Mouse (Mus musculus): ENCODE results near the gene Abcf2. TPM values are rescaled to one million over a fixed set of nuclear protein-coding genes. Genes with fewer than 3 reads are reported as not detected.
A peak's percentile ranks its signal among the peaks of the same experiment; 100 is the strongest.

The Abcf2 gene
- total RNA-seq, 1 experiment from 2014 or later, result 40.4 TPM

DNA sequence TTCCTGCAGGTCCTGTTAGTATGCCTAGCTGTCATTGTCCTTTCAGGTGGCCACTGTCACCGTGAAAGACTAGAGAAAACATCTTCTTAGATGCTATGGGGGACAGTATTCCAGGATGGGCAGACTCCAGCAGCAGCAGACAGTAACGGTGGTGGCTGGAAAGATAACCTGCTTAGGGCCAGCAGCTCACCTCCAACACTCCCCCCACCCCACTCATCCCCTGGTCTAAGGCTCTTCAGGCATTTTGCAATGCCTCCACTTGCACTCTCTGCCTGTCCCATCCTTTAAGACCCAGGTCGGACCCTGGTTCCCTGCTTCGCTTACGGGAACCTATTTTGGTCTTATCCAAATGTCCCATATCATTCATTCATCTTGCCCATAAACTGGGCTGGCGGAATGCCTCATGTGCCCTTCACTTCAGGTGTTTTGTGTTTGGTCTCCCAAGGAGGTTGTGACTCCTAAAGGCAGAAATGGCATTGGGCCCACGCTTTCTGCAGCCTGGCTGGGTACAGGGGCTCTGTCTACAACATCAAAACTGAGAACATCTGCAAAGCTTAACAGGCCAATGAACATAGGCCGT, 26.3 kb upstream of the Abcf2 start:
- no peak for ATAC-seq (ENCODE audit: extremely low read depth, insufficient number of reproducible peaks, low FRiP score, poor library complexity, severe bottlenecking)

GRCm38 (mm10) chr5:24602751-24603343, 25.6 kb upstream of the Abcf2 start:
- no peak for ATAC-seq (ENCODE audit: extremely low read depth, insufficient number of reproducible peaks, low FRiP score, poor library complexity, severe bottlenecking)

DNA sequence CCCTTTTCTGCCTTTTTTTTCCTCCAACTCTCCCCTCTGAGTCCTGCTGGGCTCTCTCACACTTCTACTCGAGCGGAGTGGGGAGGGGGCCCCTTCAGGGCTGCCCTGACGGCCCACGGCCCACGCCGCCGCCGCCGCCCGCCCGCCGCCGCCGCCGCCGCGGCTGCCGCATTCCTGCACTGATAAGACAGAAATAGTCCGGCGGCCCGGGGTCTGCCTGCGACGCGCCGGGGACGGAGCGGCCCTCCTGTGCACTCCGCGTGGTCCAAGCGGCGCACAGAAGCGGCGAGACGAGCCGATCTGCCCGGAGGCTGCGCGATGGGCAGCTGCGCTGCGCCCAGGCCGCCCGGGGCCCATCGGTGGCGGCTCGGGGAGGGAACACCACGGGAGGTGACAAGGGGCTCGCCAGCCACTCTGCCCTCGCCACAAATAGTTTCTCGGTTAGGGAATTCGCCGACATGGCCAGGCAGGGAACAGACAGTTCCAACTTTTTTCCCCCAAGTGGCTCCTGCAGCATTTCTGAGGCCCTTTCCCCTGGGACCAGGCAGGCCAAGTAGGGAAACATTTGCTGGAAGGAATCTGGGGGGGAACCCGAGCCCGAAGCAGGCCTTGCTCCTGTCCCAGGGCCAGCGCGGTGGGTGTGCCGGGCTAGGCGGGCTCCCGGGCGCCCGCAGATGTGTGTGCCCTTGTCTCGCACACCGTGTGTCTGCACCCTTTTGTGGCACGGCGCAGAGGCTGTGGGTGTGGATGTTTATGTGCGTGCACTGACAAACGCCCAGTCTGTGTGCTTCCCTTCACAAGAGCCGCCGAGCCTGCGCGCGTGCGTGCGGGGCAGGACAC, 24.9 kb upstream of the Abcf2 start:
- ATAC-seq (ENCODE audit: extremely low read depth, insufficient number of reproducible peaks, low FRiP score, poor library complexity, severe bottlenecking), result no peak

GRCm38 (mm10) chr5:24601071-24601835, 24.0 kb upstream of the Abcf2 start:
- ATAC-seq (ENCODE audit: extremely low read depth, insufficient number of reproducible peaks, low FRiP score, poor library complexity, severe bottlenecking), result no peak

DNA sequence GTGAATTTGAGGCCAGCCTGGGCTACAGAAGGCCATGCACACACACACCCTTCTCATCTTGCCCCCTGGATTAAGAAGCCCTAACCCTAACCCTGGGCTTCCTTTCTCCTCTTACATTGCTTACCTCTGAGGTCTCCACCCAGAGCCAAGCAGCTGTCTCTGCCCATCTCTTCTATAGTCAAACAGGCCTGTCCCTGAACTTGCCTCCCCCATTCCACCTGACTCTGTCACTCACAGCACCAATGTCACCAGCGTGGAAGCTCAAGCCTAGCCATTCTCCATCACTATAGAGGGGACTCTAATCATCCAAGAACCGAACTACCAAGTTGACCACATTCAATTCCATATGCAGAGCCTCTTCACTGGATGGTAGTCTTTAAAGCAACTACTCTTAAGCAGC, 23.0 kb upstream of the Abcf2 start:
- no peak for ATAC-seq (ENCODE audit: extremely low read depth, insufficient number of reproducible peaks, low FRiP score, poor library complexity, severe bottlenecking)

- ATAC-seq (ENCODE audit: extremely low read depth, insufficient number of reproducible peaks, low FRiP score, poor library complexity, severe bottlenecking), result no peak
These were observed 21.9 kb upstream of the Abcf2 start for GRCm38 (mm10) chr5:24599137-24599536.

- no peak for ATAC-seq (ENCODE audit: extremely low read depth, insufficient number of reproducible peaks, low FRiP score, poor library complexity, severe bottlenecking)
These were observed 21.3 kb upstream of the Abcf2 start for GRCm38 (mm10) chr5:24598570-24599006.

GRCm38 (mm10) chr5:24597901-24598569, 20.8 kb upstream of the Abcf2 start:
- ATAC-seq (ENCODE audit: extremely low read depth, insufficient number of reproducible peaks, low FRiP score, poor library complexity, severe bottlenecking), result no peak

DNA sequence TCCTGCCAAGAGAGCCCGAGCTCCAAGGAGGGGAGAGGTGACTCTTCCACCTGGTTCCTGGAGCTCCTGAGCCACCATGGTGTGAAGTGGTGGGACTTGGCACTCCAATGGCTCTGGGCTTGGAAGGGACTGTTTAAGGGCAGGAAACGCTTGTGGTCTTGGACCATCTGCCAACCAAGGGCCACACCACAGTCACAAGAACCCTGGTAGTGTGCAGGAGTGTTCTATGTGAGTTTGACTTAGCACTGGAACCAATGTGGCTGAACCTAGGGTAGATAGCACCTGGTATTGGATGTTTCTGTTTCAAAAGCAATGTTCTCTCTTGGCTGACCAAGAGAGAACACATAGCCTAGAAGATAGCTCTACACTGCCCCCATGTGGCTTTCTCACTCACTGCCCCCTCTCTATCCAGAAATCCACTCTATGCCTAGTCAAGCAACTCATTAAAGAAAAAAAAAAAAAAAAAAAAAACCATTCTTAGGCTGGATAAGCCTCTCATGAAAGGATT, 20.0 kb upstream of the Abcf2 start:
- peak; percentile 72 for ATAC-seq (ENCODE audit: extremely low read depth, insufficient number of reproducible peaks, low FRiP score, poor library complexity, severe bottlenecking)

DNA sequence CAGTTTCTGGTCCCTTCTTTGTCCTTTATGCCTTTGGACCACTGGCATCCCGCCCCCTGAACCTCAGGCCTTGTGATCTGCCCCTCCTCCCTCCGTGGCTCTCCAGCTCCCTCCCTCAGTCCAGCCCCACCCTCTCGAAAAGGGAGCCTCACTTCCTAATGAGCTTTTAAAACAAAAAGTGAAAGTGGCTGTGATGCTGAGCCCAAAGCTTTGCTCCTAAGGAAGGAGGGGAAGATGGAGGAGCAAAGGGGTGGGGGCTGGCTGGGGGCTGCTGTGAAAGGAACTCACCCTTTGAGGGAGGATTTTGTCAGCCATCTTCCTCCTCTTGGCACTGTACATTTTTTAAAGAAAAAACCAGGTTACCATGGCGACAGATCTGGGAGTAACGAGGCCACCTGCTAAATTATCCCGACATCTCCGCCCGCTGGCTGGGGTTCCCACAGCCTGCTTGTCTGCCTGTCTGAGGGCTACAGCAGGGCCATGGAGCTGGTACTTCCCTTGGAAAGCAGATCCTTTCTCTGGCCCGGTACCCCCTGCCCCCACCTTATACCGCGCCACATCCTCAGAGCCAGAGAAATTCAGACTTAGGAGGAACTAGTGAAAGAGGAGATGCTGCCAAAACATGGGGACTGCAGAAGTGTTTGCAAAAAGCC, 19.4 kb upstream of the Abcf2 start:
- peak; percentile 34; the same call in 1 of the 2 replicates for ATAC-seq (ENCODE audit: extremely low read depth, insufficient number of reproducible peaks, low FRiP score, poor library complexity, severe bottlenecking)

DNA sequence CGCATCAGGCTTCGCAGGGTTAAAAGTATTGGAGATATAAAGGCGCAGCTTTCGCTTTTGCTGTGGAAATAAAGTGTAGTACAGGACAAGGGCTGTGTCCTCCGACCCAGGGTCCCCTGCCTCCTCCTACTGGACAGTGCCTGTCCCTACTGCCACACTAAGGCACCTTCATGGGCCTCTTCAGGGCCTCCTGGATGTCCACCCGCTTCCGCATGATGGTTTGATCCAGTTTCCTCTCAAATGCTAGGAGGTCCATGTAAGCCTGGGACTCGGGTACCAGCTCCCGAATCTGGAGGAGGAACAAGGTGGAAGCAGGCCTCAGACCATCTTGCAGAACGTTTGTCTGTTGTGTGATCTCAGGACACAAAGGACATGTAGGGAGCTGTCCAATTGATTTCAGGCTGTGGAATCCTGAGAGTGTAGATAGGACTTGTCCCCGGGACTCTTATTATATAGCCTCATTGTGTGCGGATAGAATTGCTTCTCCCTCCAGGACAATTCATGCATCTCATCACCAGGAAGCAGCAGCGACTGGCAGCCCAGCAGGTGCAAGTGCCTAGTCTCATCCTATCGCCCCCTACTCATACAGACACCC, 18.6 kb upstream of the Abcf2 start:
- ATAC-seq (ENCODE audit: extremely low read depth, insufficient number of reproducible peaks, low FRiP score, poor library complexity, severe bottlenecking), result no peak

DNA sequence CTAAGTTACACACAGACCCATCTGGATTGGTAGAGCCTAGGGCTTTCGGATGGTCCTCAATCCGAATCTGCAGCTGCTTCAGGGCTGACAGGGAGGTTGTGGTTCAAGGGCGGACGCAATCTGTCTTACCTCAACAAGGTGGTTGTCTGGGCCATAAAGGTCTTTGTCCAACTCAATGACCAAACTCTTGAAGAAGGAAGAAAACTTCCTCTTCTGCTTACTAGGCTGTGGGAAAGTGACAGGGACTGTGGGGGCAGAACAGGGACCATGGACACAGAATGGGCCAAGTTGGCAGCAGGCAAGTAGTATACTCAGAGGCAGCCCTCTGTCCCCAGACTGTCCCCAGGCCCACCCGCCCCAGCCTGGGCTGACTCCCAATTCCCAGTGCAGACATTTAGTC, 18.0 kb upstream of the Abcf2 start:
- no peak for ATAC-seq (ENCODE audit: extremely low read depth, insufficient number of reproducible peaks, low FRiP score, poor library complexity, severe bottlenecking)

DNA sequence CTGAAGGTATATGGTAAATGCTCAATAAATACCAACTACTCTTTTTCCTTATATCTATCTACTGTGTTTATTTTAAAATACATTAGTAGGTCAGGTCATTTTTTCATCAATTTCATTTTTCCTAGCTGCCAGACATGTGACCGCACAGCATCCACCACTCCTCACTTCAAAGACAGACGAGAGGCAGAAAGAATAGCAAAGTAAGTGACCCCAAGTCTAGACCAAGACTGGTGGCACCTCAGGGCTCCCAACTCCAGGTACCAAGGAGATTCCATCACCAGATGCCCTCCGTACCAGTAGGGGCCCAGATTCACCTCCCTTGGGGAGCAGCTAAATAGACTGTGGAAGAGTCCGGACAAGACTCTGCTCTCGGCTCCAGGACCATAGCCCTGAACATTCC, 17.1 kb upstream of the Abcf2 start:
- no peak for ATAC-seq (ENCODE audit: extremely low read depth, insufficient number of reproducible peaks, low FRiP score, poor library complexity, severe bottlenecking)

- ATAC-seq (ENCODE audit: extremely low read depth, insufficient number of reproducible peaks, low FRiP score, poor library complexity, severe bottlenecking), result no peak
These were observed 16.7 kb upstream of the Abcf2 start for GRCm38 (mm10) chr5:24593928-24594327.

DNA sequence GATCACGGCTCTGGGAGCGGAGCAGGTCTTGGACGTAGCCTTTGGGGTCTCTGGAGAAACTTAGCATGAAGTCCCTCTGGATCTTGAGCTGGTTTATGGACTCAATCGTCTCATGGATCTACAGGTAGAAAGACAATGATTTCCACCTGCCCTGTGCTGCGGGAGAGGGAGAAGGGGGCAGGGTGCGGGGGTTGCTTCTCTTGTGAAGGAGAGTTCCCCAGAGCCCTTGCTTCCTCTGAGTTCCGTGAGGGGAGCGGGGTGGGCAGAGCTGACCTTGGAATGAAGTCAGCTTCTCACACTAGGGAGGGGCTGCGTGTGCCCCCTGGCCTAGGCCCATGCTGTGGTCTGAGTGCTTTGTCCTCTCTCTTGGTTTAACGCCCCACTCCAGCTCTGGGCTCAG, 16.0 kb upstream of the Abcf2 start:
- ATAC-seq (ENCODE audit: extremely low read depth, insufficient number of reproducible peaks, low FRiP score, poor library complexity, severe bottlenecking), result no peak

GRCm38 (mm10) chr5:24592471-24593160, 15.3 kb upstream of the Abcf2 start:
- no peak for ATAC-seq (ENCODE audit: extremely low read depth, insufficient number of reproducible peaks, low FRiP score, poor library complexity, severe bottlenecking)

DNA sequence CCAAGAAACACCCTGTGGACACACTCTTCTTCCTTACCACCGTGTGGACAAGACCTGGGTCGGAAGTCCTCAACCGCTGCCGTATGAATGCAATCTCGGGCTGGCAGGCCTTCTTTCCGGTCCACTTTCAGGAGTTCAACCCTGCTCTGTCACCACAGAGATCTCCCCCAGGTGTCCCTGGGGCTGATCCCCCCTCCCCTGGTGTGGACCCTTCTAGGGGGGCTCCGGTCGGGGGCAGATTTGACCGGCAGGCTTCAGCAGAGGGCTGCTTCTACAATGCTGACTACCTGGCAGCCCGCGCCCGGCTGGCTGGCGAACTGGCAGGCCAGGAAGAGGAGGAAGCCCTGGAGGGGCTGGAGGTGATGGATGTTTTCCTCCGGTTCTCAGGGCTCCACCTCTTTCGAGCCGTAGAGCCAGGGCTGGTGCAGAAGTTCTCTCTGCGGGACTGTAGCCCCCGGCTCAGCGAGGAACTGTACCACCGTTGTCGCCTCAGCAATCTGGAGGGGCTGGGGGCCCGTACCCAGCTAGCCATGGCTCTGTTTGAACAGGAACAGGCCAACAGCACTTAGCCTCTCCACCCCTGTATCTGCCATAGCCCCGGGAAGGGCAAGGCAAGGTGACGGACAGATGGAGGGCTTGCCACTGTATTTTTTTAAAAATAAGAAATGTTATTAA, 14.7 kb upstream of the Abcf2 start:
- ATAC-seq (ENCODE audit: extremely low read depth, insufficient number of reproducible peaks, low FRiP score, poor library complexity, severe bottlenecking), result no peak
